Mouse (Mus musculus): Measurements from ENCODE around the gene Kcnab3.

DNA sequence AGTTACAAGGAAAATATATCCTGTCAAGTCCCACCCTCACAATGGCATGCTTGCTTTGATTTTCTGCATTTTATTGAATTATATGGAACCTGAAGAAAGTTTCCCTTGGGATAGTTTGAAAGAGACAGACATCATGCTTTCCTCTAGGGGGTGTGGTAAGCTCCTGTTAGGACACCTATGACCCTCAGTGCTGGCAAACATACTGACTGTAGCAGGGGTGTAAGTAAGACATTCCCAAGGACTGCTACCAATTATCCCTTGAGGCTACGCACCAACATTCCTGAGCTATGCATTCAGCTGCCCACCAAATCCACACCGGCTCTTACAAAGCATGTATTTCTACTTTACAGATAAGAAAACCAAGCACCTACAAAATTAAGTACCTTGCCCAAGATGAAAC, 36.4 kb downstream of the Kcnab3 start:
- TF ChIP-seq TAL1 (IDR thresholded peaks at IDR 0.05; ENCODE audit: low read length) (no peak), GATA1 (IDR thresholded peaks at IDR 0.05; ENCODE audit: low read length) (no peak)

All from erythroblast, embryonic 14.5 days (primary cell).